Mouse (Mus musculus) thymus, adult 2 months (tissue): ENCODE measurements around the gene Ccdc93. TPM values are rescaled to one million over a fixed set of nuclear protein-coding genes. Genes with fewer than 3 reads are reported as not detected.

Experiments used
- DNase-seq: peaks from one replicate; pipeline ENCODE4 v3.0.0; 2021
- H3K27ac ChIP-seq: fragments of 200-500 bp; 2 replicates; pipeline ENCODE4 v1.5.1; 2012; ENCODE audit warnings: low read length, control low read depth; ENCODE audit not compliant: control insufficient read depth, insufficient read depth
- H3K27me3 ChIP-seq: fragments of 200-500 bp; 2 replicates; pipeline ENCODE4 v1.6.1; 2012; ENCODE audit warnings: mild to moderate bottlenecking, low read length, moderate library complexity, mixed read lengths; ENCODE audit not compliant: control insufficient read depth, insufficient read depth
- H3K36me3 ChIP-seq: fragments of 200-500 bp; 2 replicates; pipeline ENCODE4 v1.6.1; 2012; ENCODE audit warnings: mild to moderate bottlenecking, low read length, moderate library complexity; ENCODE audit not compliant: control insufficient read depth, insufficient read depth
- H3K4me1 ChIP-seq: fragments of 200-500 bp; replicated peaks from 2 replicates; pipeline ENCODE4 v1.6.1; 2012; ENCODE audit warnings: low read length; ENCODE audit not compliant: control insufficient read depth, insufficient read depth
- H3K4me3 ChIP-seq: fragments of 200-500 bp; 2 replicates; pipeline ENCODE4 v1.5.1; 2012; ENCODE audit warnings: mild to moderate bottlenecking, low read length, control low read depth, moderate library complexity; ENCODE audit not compliant: control insufficient read depth, insufficient read depth
- CTCF ChIP-seq: fragments of 200-500 bp; IDR thresholded peaks from 2 replicates; pipeline ENCODE4 v1.5.1; 2012; ENCODE audit warnings: mild to moderate bottlenecking, control low read depth, low read length, moderate library complexity, borderline replicate concordance; ENCODE audit not compliant: control insufficient read depth, poor library complexity, insufficient read depth; ENCODE audit errors: extremely low read depth
- POLR2A ChIP-seq: fragments of 200-500 bp; IDR thresholded peaks from 2 replicates; pipeline ENCODE4 v1.6.1; 2012; ENCODE audit warnings: mild to moderate bottlenecking, low read length, control low read depth, moderate library complexity; ENCODE audit not compliant: control insufficient read depth, poor library complexity, insufficient read depth; ENCODE audit errors: extremely low read depth
- WGBS: fragments of 180-500 bp; shearing (Covaris S2); methylation state at CpG from one replicate; pipeline ENCODE4 v1.1.7; 2018; 5-methylcytosine and 5-hydroxymethylcytosine counted together
- polyA plus RNA-seq: library from polyadenylated mRNA; depleted of rRNA; stranded (reverse); fragments of >200 nt; gene quantifications from 2 replicates; pipeline ENCODE4 v1.2.3, GENCODE M21; 2012

The Ccdc93 gene
- polyA plus RNA-seq, 1 experiment = 25.6 TPM

DNA sequence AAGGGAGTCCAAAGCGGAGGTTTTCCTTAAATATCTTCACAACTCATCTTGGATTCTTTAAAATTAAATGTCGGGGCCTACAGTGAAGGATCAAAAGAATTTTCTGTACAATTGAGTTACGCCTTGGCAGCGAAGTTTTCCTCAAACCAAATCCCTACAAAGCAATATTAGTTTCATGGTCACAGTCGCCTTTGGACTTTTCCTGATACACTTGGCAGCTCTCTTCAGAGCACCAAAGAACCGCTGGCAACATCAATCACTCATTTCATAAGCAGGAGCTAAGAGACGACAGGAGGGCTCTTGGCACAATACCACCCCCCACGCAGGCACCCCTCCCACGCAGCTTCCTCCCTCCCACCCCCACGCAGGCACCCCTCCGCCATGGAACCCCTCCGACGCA, 40.4 kb upstream of the Ccdc93 start:
- H3K4me3 ChIP-seq = no peak overlapping the region
- TF ChIP-seq CTCF (no peak), POLR2A (no peak)
- no peaks in the 10 kb centered on the region for H3K27me3 ChIP-seq
- 82% methylated on average over 13 of the region's 13 CpGs for WGBS
- DNase-seq = no peak
- no peaks in the 10 kb centered on the region for H3K4me1 ChIP-seq
- H3K27ac ChIP-seq = no peak overlapping the region
- H3K36me3 ChIP-seq = no peaks in the 10 kb centered on the region

DNA sequence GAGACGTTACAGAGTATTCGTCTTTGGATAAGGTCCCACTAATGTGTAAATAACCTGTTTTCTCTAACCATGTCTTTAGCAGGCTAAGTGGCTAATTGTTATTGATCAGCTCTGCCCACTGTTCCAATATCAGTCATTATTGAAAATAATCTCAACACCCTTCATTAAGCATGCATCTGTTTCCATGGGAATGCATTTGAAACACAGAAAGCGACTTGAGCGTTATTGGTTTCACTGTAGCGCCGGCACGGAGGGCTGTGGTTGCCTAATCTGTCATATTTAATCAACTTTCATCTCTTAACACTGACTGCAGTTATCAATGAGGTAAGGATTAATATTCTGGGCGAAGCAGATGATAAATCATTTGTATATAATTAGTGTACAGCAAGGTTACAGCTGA, 40.0 kb upstream of the Ccdc93 start:
- H3K27ac ChIP-seq = no peak overlapping the region
- H3K27me3 ChIP-seq = no peaks in the 10 kb centered on the region
- WGBS = 94% methylated on average over 8 of the region's 8 CpGs
- no peak for DNase-seq
- H3K4me3 ChIP-seq = no peak overlapping the region
- no peaks in the 10 kb centered on the region for H3K36me3 ChIP-seq
- no peaks in the 10 kb centered on the region for H3K4me1 ChIP-seq
- no peak for TF ChIP-seq CTCF
- no peak for TF ChIP-seq POLR2A

DNA sequence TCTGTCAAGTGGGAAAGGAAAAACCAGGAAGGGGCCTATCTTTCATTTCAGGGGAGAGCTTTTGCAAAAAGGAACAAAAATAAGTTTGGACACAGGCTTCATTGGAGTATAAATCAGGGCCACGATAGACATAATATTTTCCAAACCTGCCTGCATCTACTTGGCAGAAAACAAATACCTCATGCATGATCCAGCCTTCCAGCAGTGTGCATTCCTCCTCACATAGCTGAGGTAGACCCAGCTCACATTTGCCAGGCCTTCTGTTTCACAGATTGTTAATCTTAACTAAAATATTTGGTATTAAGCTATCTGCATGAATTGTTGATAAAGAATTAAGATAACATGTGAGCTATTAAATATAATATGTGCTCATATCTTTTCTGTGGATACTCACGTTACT, 37.7 kb upstream of the Ccdc93 start:
- Histone ChIP-seq H3K4me1 (no peaks in the 10 kb centered on the region), H3K27me3 (no peaks in the 10 kb centered on the region), H3K4me3 (no peak overlapping the region), H3K27ac (no peak overlapping the region), H3K36me3 (no peaks in the 10 kb centered on the region)
- WGBS = 80% methylated on average over 2 of the region's 2 CpGs
- no peak for DNase-seq
- no peak for TF ChIP-seq CTCF
- no peak for TF ChIP-seq POLR2A

DNA sequence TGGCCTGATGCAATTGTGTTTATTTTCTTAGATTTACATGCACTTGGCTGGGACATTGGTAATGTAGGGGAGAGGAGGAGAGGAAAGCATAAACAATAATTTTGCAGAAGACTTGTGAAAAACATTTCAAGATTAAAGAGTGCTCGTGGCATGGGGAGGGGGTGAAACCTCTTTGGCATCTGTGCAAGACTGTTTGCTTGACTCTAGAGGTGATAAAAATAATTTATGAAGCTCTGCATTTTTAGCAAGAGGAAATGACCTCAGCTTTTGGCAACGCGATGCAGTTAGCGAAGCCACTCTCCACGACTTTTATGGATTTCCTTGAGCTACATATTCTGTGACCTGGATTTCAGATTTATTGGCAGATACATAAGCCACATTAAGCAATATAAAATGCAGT, 36.1 kb upstream of the Ccdc93 start:
- TF ChIP-seq CTCF = no peak
- TF ChIP-seq POLR2A = no peak
- Histone ChIP-seq H3K36me3 (no peaks in the 10 kb centered on the region), H3K27me3 (no peaks in the 10 kb centered on the region), H3K27ac (no peak overlapping the region), H3K4me1 (no peaks in the 10 kb centered on the region), H3K4me3 (no peak overlapping the region)
- DNase-seq = no peak
- 12% methylated on average over 5 of the region's 5 CpGs for WGBS

DNA sequence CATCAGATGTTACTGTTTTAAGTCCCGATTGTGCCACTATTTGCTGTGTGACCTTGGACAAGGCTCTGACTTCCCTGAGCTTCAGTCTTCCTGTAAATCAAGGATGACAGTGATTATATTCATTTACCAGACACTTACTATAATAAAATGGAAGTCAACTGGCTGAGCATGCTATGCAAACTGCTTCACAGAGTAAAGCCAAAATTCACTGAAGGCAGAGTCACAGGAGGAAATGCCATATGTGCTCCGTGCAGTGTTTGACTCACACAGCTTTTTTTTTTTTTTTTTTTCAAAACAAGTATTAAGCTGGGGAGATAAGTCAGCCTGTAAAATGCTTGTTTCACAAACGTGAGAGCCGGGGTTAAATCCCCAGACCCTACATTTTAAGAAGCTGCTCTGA, 34.3 kb upstream of the Ccdc93 start:
- Histone ChIP-seq H3K36me3 (no peaks in the 10 kb centered on the region), H3K27me3 (no peaks in the 10 kb centered on the region), H3K4me3 (no peak overlapping the region), H3K4me1 (no peaks in the 10 kb centered on the region), H3K27ac (no peak overlapping the region)
- TF ChIP-seq CTCF (no peak), POLR2A (no peak)
- 75% methylated on average over 4 of the region's 4 CpGs for WGBS
- DNase-seq = no peak

DNA sequence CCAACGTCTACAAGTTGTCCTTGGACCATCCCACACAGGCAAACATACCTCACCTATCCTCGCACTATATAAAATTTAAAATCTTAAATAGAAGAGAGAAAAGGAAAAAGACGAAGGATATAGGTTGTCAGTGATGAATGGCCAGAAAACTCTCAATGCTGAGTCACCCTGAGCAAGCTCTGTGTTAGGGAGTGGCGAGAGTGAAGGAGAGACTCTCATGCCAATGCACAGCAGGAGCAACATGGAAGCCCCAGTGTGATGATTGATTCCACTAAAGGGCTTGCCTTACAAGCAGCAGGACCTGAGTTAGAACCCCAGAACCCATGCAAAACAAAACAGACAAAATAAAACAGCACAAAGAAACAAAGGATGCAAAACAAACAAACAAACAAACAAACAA, 32.6 kb upstream of the Ccdc93 start:
- Histone ChIP-seq H3K27ac (no peak overlapping the region), H3K27me3 (no peaks in the 10 kb centered on the region), H3K4me3 (no peak overlapping the region), H3K36me3 (no peaks in the 10 kb centered on the region), H3K4me1 (no peaks in the 10 kb centered on the region)
- no peak for TF ChIP-seq POLR2A
- TF ChIP-seq CTCF = no peak
- DNase-seq = no peak
- 63% methylated on average over 4 of the region's 4 CpGs for WGBS
